Comparison of ENCODE assay signal across 26 mouse cellular contexts in the genomic region with DNA sequence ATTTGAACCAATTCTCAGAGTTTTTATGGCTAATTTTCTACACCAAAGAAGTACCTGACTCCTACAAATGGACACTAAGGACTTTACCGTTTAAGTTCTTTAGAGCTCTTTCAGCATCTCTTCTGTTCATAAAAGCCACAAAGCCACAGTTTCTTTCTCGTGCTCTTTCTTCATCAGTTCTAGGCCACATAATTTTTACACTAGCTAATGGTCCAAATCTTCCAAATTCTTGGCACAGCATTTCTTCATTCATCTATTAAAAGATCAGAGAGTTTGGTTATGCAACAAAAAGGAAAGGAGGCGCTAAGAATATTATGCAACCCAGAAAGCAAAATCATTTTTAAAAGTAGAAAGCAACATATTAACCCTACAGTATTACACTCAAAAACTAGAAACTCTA.
"Had no signal": no experiment of that assay in that cellular context is flagged by ENCODE, and none has a peak within 500 bp of the region (broad histone marks: within the 10 kb centered on the region; RNA-seq: fewer than 3 reads in every experiment).

No protein-coding gene starts in this region.

- H3K27me3 ChIP-seq: heart, embryonic 12.5 days; hindbrain, embryonic 12.5 days; intestine, embryonic 15.5 days; limb, embryonic 13.5 days; limb, embryonic 15.5 days; liver, embryonic 12.5 days had no signal

- H3K4me2 ChIP-seq: heart, embryonic 12.5 days; hindbrain, embryonic 12.5 days; hindbrain, embryonic 14.5 days; intestine, embryonic 15.5 days; limb, embryonic 13.5 days; limb, embryonic 15.5 days; liver, embryonic 12.5 days had no signal

- H3K4me1 ChIP-seq: heart, embryonic 12.5 days; hindbrain, embryonic 10.5 days; hindbrain, embryonic 12.5 days; intestine, embryonic 15.5 days; limb, embryonic 13.5 days; limb, embryonic 15.5 days; liver, embryonic 12.5 days had no signal

- H3K9ac ChIP-seq: heart, embryonic 12.5 days; hindbrain, embryonic 12.5 days; hindbrain, embryonic 14.5 days; intestine, embryonic 15.5 days; limb, embryonic 13.5 days; limb, embryonic 15.5 days; liver, embryonic 12.5 days; liver, embryonic 14.5 days had no signal

- H3K9me3 ChIP-seq: heart, embryonic 12.5 days; hindbrain, embryonic 10.5 days; hindbrain, embryonic 12.5 days; intestine, embryonic 15.5 days; limb, embryonic 13.5 days; limb, embryonic 15.5 days; liver, embryonic 12.5 days had no signal

- DNase-seq: gastrocnemius, adult 2 months; gastrocnemius, postnatal 10 days; gastrocnemius, postnatal 25 days; heart, adult 11 months; heart, adult 2 months; heart, postnatal 10 days; heart, postnatal 4 days; kidney, adult 18-20 months; kidney, adult 8-10 months; kidney, postnatal 14 days; kidney, postnatal 36 days; layer of hippocampus, adult 9-11 months; layer of hippocampus, postnatal 36 days; left cerebral cortex, postnatal 4 days had no signal

- H3K27ac ChIP-seq: gastrocnemius, adult 2 months; heart, adult 2 months; hindbrain, embryonic 10.5 days; hindbrain, embryonic 12.5 days; hindbrain, embryonic 14.5 days; intestine, embryonic 15.5 days; limb, embryonic 13.5 days; limb, embryonic 15.5 days; liver, embryonic 12.5 days; liver, embryonic 14.5 days had no signal

- ATAC-seq: hindbrain, embryonic 16.5 days; inflammation-experienced regulatory T-cells, adult 6 months; intestine, embryonic 15.5 days; intestine, postnatal 0 days; liver, embryonic 12.5 days had no signal

- H3K4me3 ChIP-seq: gastrocnemius, adult 2 months; heart, adult 2 months; heart, embryonic 12.5 days; hindbrain, embryonic 10.5 days; hindbrain, embryonic 12.5 days; intestine, embryonic 15.5 days; limb, embryonic 13.5 days; limb, embryonic 15.5 days; liver, embryonic 12.5 days had no signal
